In genomic region chr9:32677646-32678045, GRCm38 (mm10) we compare ENCODE assay signal across 25 mouse cellular contexts. TPM values are rescaled to one million over a fixed set of nuclear protein-coding genes. Genes with fewer than 3 reads are reported as not detected.
DNase-seq lines count a peak whose midpoint lies in the region; ATAC-seq and TF ChIP-seq lines count a peak whose summit lies in the region.
"Had no signal": no experiment of that assay in that cellular context is flagged by ENCODE, and none has a peak within 500 bp of the region (broad histone marks: within the 10 kb centered on the region; RNA-seq: fewer than 3 reads in every experiment).

No protein-coding gene starts in this region.

- no peak overlapping the region for H3K4me2 ChIP-seq in CH12.LX (ENCODE audit: insufficient read depth, low read depth, poor library complexity, severe bottlenecking)
- no peak overlapping the region for H3K4me2 ChIP-seq in midbrain, embryonic 16.5 days (ENCODE audit: low read length)
- H3K4me2 ChIP-seq: limb, embryonic 15.5 days; liver, embryonic 15.5 days; neural tube, embryonic 15.5 days had no signal

- DNase-seq in gastrocnemius, adult 2 months = no peak
- DNase-seq in gastrocnemius, postnatal 14 days = no peak
- no peak for DNase-seq in spleen, adult 2 months (ENCODE audit: low read depth in 1 of 2, low spot score in 2 of 2)
- no peak for DNase-seq in spleen, postnatal 14 days (ENCODE audit: low spot score in 2 of 2)
- DNase-seq in CH12.LX (ENCODE audit: extremely low read depth) = no peak
- peak; percentile 50 for DNase-seq in naive thymus-derived CD4-positive, alpha-beta T cell, adult 2 months (ENCODE audit: low read depth)
- DNase-seq: adrenal gland, adult 8-10 months; cerebellum, adult 11-12 months; cerebellum, postnatal 10 days; kidney, adult 9 months; kidney, postnatal 14 days; layer of hippocampus, postnatal 36 days; lung, postnatal 4 days; right cerebral cortex, adult 18-20 months; right cerebral cortex, postnatal 4 days; thymus, adult 18-20 months had no signal

- in situ Hi-C loops in CH12.LX (cut with MboI; ENCODE audit: low pct_ligation_motif_present, low pct_unique_long_range_greater_than_20kb, low sequenced_read_pairs) = no loop called here

- no peak for TF ChIP-seq POLR2A in spleen, adult 2 months (IDR thresholded peaks at IDR 0.05; ENCODE audit: low read depth, low read length)
- no peak for TF ChIP-seq POLR2A in CH12.LX (IDR thresholded peaks at IDR 0.05; ENCODE audit: low read depth, low read length)

- 70% methylated on average over 6 of the region's 6 CpGs for WGBS in spleen, adult 2 months
- WGBS in midbrain, embryonic 16.5 days = 89% methylated on average over 6 of the region's 6 CpGs

- H3K79me2 ChIP-seq in CH12.LX (replicated peaks; ENCODE audit: control insufficient read depth, extremely low read depth, insufficient read depth, poor library complexity, severe bottlenecking) = no peaks in the 10 kb centered on the region

- no peaks in the 10 kb centered on the region for H3K27me3 ChIP-seq in spleen, adult 2 months (ENCODE audit: control insufficient read depth, insufficient read depth, low read length)
- peaks cover 1% of the 10 kb centered on the region for H3K27me3 ChIP-seq in CH12.LX (replicated peaks)
- H3K27me3 ChIP-seq in midbrain, embryonic 16.5 days (ENCODE audit: control insufficient read depth, insufficient read depth, low read depth, low read length) = peaks cover 64% of the 10 kb centered on the region
- H3K27me3 ChIP-seq: limb, embryonic 15.5 days had no signal

- H3K9ac ChIP-seq in CH12.LX (ENCODE audit: insufficient read depth, low read depth) = no peak overlapping the region
- no peak overlapping the region for H3K9ac ChIP-seq in midbrain, embryonic 16.5 days (ENCODE audit: low read depth, low read length)
- H3K9ac ChIP-seq: limb, embryonic 15.5 days; liver, embryonic 15.5 days; neural tube, embryonic 15.5 days had no signal

- H3K4me3 ChIP-seq in gastrocnemius, adult 2 months = no peak overlapping the region
- no peak overlapping the region for H3K4me3 ChIP-seq in spleen, adult 2 months (ENCODE audit: extremely low read depth, insufficient read depth, insufficient read length)
- H3K4me3 ChIP-seq in CH12.LX (replicated peaks in 1 of 3; ENCODE audit: low read depth in 2 of 3, low read length in 2 of 3, poor library complexity in 1 of 3) = no peak overlapping the region
- H3K4me3 ChIP-seq in midbrain, embryonic 16.5 days (ENCODE audit: low read depth, low read length) = no peak overlapping the region
- H3K4me3 ChIP-seq: forebrain, embryonic 10.5 days; heart, embryonic 10.5 days; limb, embryonic 15.5 days; liver, embryonic 15.5 days; midbrain, embryonic 10.5 days; neural tube, embryonic 15.5 days had no signal

- H3K36me3 ChIP-seq in spleen, adult 2 months (ENCODE audit: control insufficient read depth, insufficient read depth, low read length) = no peaks in the 10 kb centered on the region
- no peaks in the 10 kb centered on the region for H3K36me3 ChIP-seq in CH12.LX (replicated peaks in 1 of 2; ENCODE audit: control insufficient read depth in 1 of 2, insufficient read depth in 1 of 2, low read length in 1 of 2)
- H3K36me3 ChIP-seq in midbrain, embryonic 16.5 days (ENCODE audit: control insufficient read depth, insufficient read depth, low read length) = no peaks in the 10 kb centered on the region
- H3K36me3 ChIP-seq: forebrain, embryonic 10.5 days; heart, embryonic 10.5 days; limb, embryonic 15.5 days; liver, embryonic 15.5 days; midbrain, embryonic 10.5 days; neural tube, embryonic 15.5 days had no signal

- no peak overlapping the region for H3K27ac ChIP-seq in gastrocnemius, adult 2 months
- H3K27ac ChIP-seq in spleen, adult 2 months (ENCODE audit: insufficient read depth, low read length) = 0 out of 2 replicates have a peak overlapping the region, but pooled peaks have one; percentile 55
- no peak overlapping the region for H3K27ac ChIP-seq in CH12.LX (ENCODE audit: insufficient read depth, low read depth)
- no peak overlapping the region for H3K27ac ChIP-seq in midbrain, embryonic 16.5 days (ENCODE audit: low read length)
- H3K27ac ChIP-seq: forebrain, embryonic 10.5 days; heart, embryonic 10.5 days; limb, embryonic 15.5 days; liver, embryonic 15.5 days; midbrain, embryonic 10.5 days; neural tube, embryonic 15.5 days had no signal

- no peak for ATAC-seq in midbrain, embryonic 16.5 days
- ATAC-seq: forebrain, embryonic 16.5 days; hindbrain, embryonic 16.5 days had no signal

- intact Hi-C loops in gastrocnemius, adult 2 months (cut with DNase I) = no loop called here
- intact Hi-C loops in gastrocnemius, postnatal 14 days (cut with DNase I; ENCODE audit: low total_unique reads) = no loop called here

- no peak for TF ChIP-seq EP300 in CH12.LX (IDR thresholded peaks at IDR 0.05; ENCODE audit: low read length)

- dilution Hi-C loops in CH12.LX (cut with MboI; ENCODE audit: extremely low pct_ligation_motif_present, extremely low pct_unique_long_range_greater_than_20kb, low sequenced_read_pairs) = no loop called here

- TF ChIP-seq CTCF in gastrocnemius, adult 2 months (IDR thresholded peaks at IDR 0.05) = peak; percentile 26; the same call in 1 of the 2 replicates
- TF ChIP-seq CTCF in spleen, adult 2 months (IDR thresholded peaks at IDR 0.05; ENCODE audit: extremely low read depth, insufficient read depth, insufficient read length, insufficient replicate concordance) = no peak
- TF ChIP-seq CTCF in CH12.LX (conservative IDR thresholded peaks at IDR 0.05 in 1 of 2, IDR thresholded peaks at IDR 0.05 in 1 of 2; ENCODE audit: low read depth in 2 of 2, low read length in 2 of 2) = peak in 1 of 2 experiments; percentile 51; a peak in 2 of 4 replicates

- H3K4me1 ChIP-seq in spleen, adult 2 months (ENCODE audit: control insufficient read depth, insufficient read depth, insufficient read length) = peaks cover 21% of the 10 kb centered on the region
- H3K4me1 ChIP-seq in CH12.LX (ENCODE audit: control insufficient read depth in 1 of 2, insufficient read depth in 2 of 2) = peaks cover 9 to 74% of the 10 kb centered on the region in 2 experiments; a peak in 3 of 4 replicates
- peaks cover 15% of the 10 kb centered on the region for H3K4me1 ChIP-seq in midbrain, embryonic 16.5 days (ENCODE audit: control insufficient read depth, insufficient read depth, low read length)

- no peaks in the 10 kb centered on the region for H3K9me3 ChIP-seq in CH12.LX (replicated peaks; ENCODE audit: low read length)
- no peaks in the 10 kb centered on the region for H3K9me3 ChIP-seq in midbrain, embryonic 16.5 days (replicated peaks; ENCODE audit: control insufficient read depth, low read length, poor library complexity, severe bottlenecking)
- H3K9me3 ChIP-seq: forebrain, embryonic 10.5 days; heart, embryonic 10.5 days; limb, embryonic 15.5 days; liver, embryonic 15.5 days; midbrain, embryonic 10.5 days; neural tube, embryonic 15.5 days had no signal

- peak; percentile 41 for TF ChIP-seq RAD21 in CH12.LX (IDR thresholded peaks at IDR 0.05; ENCODE audit: low read depth, low read length)

TF ChIP-seq in CH12.LX, 34 proteins besides CTCF, POLR2A, EP300 and RAD21:
- no peak for TF ChIP-seq TBP (conservative IDR thresholded peaks at IDR 0.05; ENCODE audit: low read depth, low read length)
- peak; percentile 41 for TF ChIP-seq SMC3 (IDR thresholded peaks at IDR 0.05; ENCODE audit: low read depth, low read length)

RNA-seq across cellular contexts. Expression of gene Ets1, which starts 41.6 kb away (rescaled TPM):
- 10 to 100 TPM; 11.6 to 11.7 TPM for total RNA-seq in gastrocnemius, adult 2 months (2021)
- 10 to 100 TPM; 33.0 to 35.7 TPM for total RNA-seq in gastrocnemius, postnatal 14 days (2021)
- 115 and 129 TPM in 2 replicates for polyA plus RNA-seq in spleen, adult 2 months (2012; rRNA removed)
- total RNA-seq in CH12.LX (2012; rRNA removed) = 9.5 and 10.0 TPM in 2 replicates
- total RNA-seq in CH12.LX (2014; rRNA removed) = 23.5 and 23.7 TPM in 2 replicates
- 17.8 and 19.8 TPM in 2 replicates for polyA plus RNA-seq in CH12.LX (2012; ENCODE audit: insufficient read length, low read depth)
- 17.5 and 19.3 TPM in 2 replicates for polyA plus RNA-seq in midbrain, embryonic 16.5 days (2015; fragmentation: Nextera tagmentation; extraction: Ambion mirVana)
